Mouse (Mus musculus): Measurements from ENCODE around the gene Erc2.

Gene Erc2

DNA sequence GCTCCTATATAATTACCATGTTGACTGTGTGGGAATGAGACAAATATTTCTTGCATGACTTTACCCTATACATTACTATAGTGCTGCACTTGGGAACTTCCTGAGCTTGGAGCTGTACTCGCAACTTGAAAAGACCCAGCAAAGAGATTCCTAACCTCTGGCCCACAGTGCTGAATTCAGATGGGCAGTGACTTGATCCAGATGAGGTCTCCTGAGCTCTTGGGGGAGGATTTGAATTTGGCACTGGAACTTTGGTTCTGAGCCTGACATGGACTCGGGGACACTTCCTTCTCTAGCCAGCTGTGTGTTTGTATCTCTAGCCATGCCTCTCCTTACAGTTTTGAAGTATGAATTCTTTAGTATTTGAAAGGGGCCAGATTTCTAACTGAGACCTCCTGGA is 666.7 kb downstream of the Erc2 start:
- DNase-seq (ENCODE audit: low spot score in 2 of 2): no peak

DNA sequence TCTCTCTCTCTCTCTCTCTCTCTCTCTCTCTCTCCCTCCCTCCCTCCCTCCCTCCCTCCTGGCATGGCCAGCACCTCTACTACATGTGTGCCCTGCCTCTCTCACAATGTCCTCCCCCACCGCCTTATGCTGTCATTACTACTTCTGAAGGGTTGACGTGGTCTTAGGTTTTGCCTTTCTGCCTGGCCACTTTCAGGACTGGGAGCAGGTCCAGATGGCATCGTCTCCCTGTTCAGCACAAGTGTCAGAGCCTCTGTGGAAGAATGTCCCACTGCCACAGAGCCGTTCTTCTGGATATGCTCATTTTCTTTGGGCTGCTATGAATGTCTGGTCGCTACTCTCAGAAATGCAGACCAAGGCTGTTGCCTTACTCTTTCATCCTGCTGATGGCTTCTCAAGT is 671.7 kb downstream of the Erc2 start:
- no peak for DNase-seq (ENCODE audit: low spot score in 2 of 2)

DNA sequence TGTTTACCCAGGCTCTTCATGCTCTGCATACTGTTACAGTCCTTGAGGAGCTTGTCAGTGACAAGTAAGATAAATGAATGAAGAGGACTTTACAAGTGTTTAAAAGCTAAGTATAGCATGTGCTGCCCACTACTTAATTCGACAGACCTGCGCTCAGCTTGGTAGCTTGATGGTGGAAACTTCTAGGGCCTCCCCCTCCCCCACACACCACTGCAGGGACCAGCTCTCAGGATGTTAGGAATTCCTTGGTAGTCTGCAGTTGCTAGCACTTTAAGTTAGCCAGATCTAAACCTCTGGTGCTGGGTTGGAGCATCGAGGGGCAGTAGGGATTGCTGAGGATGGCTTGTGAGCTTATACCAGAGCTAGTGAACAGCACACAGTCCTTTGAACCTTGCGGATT is 672.9 kb downstream of the Erc2 start:
- DNase-seq (ENCODE audit: low spot score in 2 of 2): no peak

DNA sequence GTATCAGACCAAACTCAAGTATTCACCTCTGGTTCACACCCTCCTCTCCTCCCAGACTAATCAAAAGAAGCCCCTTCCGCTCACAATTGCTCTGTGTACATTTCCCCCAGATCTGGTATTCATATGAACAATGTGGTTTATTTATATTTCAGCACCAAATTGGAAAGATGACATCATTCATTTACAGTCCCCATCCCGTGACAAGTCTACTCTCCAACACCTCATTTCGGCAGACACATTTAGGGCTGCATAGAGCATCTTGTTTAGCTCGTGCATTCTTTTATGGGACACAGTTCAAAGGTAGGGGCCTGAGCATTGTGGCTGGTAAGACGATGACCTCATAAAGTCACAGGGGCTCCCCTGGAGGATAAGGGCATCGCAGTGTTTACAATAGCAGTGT is 677.9 kb downstream of the Erc2 start:
- no peak for DNase-seq (ENCODE audit: low spot score in 2 of 2)

DNA sequence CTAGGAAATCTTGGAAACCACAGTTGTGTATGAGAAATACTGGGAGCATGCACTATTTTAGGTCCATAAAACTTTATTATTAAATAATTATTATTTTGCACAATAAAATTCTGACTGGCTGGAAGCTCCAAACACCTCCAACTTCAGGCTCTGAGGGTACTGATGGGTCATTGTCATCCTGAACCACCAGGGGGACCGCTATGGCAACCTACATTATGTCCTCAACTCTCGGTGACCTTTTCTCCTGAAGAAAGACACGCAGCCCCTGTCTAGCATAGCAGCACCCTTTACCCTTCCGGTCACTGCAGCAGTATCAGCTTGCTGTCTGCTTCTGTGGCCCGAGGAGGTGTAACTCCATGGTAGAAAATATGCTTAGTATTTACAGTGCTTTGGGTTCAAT is 679.0 kb downstream of the Erc2 start:
- DNase-seq (ENCODE audit: low spot score in 2 of 2): no peak

DNA sequence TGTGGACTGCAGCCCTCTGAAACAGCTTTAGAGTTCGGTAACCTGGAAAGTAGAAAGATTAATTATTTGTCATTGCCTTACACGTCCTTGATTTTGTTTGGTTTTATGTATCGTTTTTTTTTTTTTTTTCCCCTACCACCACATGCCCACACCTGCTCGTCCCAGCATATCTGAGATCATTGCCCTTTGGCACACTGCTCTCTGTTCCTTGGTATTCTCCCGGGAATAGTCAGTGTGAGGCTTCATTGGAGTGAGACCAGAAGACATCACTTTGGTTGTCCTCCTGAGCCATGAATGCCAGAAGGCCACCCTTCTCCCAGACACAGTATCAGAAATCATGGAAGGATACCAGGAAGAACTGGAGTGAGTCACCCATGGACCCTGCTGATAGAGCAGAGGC is 681.9 kb downstream of the Erc2 start:
- no peak for DNase-seq (ENCODE audit: low spot score in 2 of 2)

DNA sequence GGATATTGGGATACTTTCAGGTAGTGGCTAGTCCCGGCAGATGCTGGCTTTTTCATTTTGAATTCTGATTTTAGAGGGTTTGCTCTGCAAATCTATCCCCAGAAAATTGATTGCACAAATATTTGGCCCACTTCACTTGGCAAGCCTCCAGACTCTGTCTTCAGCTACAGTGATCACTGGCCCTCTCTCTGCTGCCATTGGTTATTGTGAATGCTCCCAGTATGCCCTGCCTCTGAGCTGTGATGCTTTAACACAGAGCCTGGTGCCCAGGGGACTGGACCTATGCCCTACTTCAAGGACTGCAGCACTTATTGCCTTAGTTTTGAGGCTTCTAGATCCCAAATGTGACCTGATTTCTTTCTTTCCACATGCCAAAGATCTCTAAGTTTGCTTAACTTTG is 686.4 kb downstream of the Erc2 start:
- no peak for DNase-seq (ENCODE audit: low spot score in 2 of 2)

DNA sequence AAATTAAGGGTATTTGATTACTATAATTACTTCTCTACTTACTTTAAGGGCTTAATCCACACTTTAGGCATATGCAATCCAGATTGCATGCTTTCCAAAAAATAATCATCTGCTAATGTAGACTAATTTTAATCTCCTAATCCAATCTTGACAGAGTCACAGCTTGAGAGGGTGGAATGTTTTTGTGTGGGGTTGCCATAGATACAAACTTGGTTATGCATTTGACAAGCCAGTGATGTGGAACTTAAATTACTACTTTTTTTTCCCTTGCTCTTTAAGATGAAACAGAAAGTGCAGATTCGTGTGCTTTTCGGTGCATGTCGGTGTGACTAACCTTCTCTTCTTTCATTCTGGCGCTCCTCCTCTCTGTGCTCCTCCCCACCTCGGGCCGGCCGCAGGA is 694.6 kb downstream of the Erc2 start:
- DNase-seq (ENCODE audit: low spot score in 2 of 2): no peak

DNA sequence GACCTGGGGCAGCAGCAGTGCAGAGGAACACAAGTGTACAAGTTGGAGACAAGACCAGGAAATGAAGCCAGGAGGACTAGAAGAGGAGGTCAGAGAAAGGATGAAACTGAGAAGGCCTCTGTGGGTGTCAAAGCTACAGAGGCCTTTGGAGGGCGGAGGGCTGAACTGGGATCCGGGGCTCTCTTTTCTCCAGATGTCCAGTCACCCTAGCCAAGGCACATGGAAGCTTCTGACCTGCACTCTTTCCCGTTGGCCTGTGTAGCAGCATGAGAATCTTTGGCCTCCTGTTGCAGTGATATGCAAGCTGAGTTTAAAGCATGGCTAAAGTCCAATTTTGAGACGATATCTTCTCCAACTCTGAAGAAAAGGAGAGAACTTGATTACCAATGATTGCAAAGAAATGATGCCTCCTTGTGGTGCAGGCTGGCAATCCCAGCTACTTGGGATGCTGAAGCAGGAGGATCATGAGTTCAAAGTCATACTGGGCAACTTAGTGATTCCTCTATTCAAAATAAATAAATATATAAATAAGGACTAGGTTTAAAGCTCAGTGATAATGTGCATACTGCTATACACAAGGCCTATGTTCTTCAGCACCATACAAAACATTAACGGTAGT is 699.8 kb downstream of the Erc2 start:
- DNase-seq (ENCODE audit: low spot score in 2 of 2): no peak

DNA sequence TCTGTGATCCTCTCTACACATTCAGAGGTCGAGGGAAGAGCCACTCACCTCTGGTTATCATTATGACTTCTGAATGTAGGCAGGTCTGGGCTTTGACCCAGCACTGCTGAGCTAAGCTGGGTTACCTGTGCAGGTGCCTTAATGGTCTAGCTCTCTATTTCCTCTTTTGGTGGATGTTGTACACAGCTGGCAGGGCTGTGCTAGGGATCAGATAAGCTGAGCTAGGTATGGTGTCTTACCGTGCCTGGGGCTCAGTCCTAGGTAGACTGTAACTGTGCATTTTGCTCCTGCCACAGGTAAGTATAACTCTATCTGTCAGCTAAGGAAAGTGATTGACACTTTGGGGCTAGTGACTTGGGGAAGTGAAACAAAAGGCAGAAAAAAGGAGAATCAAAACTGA is 701.0 kb downstream of the Erc2 start:
- no peak for DNase-seq (ENCODE audit: low spot score in 2 of 2)

DNA sequence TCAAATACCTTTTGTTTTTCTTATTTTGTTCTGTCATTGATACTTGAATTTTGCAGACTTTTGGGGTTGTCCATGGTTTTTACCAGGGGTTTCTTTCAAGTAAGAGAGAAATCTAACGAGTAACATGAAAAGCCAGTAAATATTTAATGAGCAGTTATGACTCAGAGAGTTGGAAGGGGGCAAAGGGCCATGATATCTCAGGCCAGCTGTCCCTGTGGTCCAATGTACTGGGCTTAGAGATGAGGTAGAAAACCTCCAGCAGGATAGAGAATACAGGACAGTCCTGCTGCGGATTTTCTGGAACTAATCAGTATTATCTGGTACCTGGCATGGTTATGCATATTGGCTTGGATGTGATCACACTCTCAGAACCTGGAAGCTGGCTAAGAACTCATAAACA is 701.5 kb downstream of the Erc2 start:
- DNase-seq (ENCODE audit: low spot score in 2 of 2): no peak

DNA sequence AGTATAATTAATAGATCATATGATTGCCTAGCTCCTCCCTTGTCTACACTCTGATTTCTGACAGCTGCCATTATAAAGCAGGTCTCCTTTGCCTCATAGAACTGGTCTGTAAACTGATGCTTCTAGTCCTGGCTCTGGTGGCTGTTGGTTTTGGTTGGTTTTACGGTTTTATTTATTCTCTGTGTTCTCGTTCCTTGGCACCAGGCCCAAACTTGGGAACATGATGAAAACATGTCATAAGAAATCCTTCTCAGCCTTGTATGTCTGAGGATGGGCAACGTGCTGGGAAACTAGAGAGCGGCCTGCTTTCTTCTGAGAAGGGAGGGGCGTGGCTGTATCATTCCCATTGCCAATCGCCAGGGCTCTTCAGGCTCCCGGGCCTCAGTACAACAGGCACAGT is 704.2 kb downstream of the Erc2 start:
- DNase-seq (ENCODE audit: low spot score in 2 of 2): no peak

DNA sequence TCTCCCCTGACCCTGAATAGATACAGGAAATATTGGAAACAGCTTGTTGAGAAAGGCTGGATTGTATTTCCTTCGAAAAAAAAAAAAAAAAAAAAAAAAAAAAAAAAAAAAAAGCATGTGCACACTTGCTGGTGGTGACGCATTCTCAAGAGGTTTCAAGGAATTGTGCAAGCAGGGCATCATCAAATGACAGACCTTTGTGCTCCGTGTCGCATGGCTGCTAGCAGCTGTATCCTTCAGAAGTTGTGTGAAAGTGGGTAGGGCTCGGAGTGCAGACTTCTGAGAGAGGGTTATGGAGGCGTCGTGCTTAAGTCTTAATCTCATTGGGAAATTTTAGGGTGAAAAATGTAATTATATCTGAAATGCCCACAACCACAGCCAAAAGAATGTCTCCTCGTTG is 706.3 kb downstream of the Erc2 start:
- DNase-seq (ENCODE audit: low spot score in 2 of 2): no peak

DNA sequence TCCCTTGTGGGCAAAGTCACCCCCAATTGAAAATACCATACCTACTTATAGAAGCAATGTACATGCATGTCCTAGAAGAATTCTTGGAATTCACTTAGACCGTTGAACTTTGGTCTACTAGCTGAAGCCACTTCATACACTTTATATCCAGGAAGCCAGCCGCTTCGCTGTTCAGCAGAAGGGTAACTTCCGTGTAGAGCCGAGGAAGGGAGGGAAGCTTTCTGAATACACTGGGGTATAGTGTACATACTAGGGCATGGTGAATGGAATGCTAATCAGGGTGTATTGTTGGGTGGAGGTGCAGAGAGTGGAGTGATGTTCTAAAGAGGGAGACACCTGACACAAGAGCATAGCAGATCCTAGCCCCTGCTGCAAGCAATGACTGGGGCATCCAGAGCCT is 708.9 kb downstream of the Erc2 start:
- no peak for DNase-seq (ENCODE audit: low spot score in 2 of 2)

DNA sequence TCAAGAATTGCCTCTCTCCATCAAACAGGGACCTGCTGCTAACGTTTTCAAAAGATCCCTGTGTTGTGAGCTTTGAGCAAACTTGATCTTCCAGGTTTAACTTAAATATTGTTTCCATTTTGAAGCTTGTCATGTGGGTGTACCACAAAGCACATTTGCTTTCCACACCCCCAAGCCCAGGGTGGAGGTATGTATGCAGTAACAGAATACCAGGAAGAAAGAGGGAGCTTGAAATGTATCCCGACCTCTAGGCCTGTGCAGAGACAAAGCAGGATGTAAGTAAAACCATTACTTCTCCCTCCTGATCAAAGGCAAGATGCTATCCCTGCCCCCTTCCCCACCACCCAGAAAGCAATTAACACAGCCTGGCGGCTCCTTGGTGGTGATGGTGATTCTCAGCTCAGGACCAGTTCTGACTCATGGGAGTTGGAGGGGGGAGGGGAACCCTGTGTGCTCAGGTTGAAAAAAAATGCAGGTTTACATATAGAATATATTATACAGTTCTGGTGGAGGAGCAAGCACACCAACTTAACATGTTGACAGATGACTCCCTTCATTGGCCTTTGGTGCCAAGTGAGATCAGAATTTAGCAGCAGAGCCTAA is 710.2 kb downstream of the Erc2 start:
- DNase-seq (ENCODE audit: low spot score in 2 of 2): no peak

DNA sequence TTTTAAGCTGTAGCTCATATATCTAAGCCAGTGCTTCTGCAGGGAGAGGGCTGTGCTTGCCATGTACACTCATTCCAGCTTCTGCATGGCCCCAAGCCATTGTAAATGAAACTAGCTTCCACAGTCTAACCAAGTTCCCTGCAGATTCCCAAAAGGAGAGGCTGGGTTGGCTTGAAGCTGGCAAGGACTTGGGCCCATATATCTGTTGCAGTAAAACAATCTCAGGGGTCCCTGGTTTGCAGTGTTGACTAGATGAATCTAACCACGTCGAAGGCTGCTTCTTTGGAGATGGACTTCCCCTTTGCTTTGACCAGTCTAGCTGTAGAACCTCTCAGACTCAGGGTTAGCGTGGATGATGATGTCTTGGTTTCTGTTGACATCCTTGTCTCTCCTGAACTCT is 716.9 kb downstream of the Erc2 start:
- no peak for DNase-seq (ENCODE audit: low spot score in 2 of 2)

DNA sequence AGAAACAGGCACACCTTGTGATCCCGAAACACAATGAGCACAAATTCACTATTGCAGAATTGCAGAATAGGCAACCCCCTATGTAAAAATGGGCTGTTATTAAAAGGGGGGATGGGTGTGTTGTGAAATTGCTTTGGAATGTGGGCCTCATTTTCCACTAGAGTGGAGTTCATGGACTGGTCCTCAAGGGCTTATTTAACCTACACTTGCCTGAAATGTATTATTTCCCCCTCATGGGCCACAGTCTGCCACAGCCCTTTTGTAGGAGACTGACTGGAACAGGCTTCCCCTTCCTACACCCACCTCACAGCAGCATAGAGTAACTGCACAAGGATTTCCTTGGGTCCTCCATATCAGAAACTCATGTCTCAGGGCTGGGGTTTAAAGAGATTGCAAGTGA is 726.9 kb downstream of the Erc2 start:
- DNase-seq (ENCODE audit: low spot score in 2 of 2): no peak

DNA sequence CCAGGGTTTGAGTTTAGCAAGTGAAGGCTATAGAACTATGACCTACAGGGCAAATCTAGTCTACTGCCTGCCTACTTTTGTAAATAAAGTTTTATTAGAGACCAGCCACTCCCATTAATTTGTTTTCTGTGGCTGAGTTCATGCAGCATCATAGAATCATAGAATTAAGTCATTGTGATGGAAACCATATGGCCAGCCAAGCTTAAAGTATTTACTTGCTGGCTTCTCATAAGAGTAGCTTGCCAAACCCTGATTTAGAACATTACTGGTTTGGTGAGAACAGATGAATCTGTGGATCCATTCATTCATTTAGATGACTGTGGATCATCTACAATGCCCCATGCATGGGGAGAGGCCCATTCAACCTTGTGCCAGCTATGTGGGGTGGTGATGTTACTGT is 733.8 kb downstream of the Erc2 start:
- no peak for DNase-seq (ENCODE audit: low spot score in 2 of 2)

DNA sequence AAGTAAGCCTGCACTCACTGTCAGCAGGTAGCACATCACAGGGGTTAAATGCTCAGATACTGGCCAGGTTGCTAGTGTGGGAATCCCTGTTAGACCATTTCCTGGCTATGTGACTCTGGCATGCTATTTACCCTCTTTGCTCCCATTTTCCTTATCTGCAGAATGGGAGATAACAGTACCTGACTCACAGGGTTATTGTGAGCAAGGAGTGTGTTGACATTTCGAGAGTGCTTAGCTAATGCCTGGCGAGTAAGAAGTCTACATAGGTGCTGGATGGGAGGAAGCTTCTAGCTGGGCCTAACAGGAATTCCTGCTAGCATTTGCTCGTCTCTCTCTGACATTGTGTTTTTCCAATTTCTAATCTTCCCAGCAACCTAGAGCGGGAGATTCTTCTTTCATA is 737.3 kb downstream of the Erc2 start:
- no peak for DNase-seq (ENCODE audit: low spot score in 2 of 2)

DNA sequence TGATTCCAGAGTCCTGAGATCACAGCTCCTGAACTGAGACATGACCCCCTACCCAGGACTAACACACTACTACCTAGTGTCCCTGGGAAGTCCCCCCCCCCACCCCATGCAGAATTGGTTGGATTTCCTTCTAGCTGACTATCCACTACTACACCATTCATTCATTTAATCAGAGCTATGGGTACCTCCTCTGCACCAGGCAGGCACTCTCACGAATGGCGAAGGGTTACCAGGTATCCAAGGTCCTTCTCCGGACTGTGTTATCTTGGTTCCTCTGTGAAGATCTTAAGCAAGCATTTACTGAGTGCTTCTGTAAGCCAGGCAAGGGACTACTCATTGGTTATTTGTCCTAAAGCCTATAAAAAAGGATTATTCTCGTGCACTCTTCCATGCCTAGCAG is 737.8 kb downstream of the Erc2 start:
- no peak for DNase-seq (ENCODE audit: low spot score in 2 of 2)

DNA sequence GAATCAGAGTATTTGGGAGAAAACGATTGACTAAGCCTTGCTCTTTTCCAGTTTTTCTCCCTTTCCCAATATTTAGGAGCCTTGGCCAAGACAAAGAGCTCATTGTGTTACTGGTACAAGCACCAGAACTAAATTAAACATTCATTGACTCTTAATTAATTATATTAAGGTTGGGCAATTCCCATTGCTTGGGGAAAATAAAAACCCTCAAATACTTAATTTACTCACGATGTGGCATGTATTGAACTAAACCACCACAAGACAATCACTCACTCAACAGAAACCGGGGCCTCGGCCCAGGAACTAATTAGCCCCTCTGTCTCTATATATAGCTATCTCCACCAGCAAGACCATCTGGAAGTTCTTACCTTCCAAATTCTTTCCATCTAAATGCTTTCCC is 740.1 kb downstream of the Erc2 start:
- no peak for DNase-seq (ENCODE audit: low spot score in 2 of 2)

DNA sequence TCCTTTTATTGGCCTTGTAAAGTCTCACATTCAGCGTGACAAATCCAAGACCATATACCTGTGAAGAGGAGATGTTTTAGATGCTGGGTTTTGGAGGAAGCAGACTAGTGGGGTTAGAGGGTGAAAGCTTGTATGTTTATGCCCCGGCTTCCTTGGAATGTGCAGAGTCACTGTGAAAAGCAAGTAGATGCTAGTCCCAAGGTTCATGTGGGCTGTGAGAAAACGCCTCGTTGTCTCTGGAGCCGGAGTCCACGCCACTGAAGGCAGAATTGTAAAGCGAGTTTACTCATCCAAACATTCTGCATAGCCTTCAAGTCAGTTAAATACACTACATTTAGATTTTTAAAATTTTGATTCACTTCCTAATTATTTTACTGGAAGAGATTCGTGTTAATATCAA is 748.5 kb downstream of the Erc2 start:
- no peak for DNase-seq (ENCODE audit: low spot score in 2 of 2)

DNA sequence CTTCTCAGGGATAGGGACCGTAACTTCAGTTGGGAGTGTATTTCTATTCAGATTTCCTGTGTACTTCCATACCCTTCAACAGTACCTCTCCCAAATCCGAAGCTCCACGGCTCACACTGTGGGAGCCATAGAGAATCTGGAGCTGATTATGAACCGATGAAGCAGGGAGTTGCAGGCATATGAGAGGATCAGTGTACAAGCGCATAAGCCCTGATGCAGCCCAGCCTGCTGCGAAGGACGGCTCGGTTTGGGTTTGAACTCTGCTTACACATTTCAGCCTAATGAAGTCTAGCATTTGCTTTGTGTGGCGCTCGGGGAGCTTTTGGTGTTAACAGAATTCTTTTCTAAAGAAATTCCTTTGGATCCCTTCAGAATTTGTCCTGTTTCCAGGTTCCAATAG is 749.4 kb downstream of the Erc2 start:
- DNase-seq (ENCODE audit: low spot score in 2 of 2): no peak

DNA sequence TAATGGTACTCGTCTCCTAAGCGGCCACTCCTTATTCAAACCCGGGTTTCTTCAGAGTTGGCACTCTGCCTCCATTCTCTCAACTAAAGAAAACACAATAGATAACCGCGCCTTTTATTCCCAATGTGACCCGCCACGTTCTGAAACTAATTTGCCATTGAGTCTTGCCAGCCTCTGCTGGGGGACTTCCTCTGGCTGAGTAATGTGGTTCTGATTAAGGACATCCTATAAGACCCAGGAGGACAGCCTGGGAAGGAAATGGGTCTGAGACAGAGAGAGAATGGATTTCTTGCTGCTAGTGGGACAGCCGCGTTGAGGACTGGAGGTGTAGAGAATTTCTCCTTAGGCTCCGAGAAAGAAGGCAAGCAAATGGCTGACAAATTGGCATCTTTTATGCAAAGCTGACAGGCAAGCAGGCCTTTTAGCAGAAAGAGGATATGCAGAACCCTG is 753.4 kb downstream of the Erc2 start:
- DNase-seq (ENCODE audit: low spot score in 2 of 2): no peak
